Mouse (Mus musculus): Measurements from ENCODE around the gene Sppl2b.
A peak's percentile ranks its signal among the peaks of the same experiment; 100 is the strongest.

Sppl2b gene

GRCm38 (mm10) chr10:80900318-80901247 is 45.5 kb downstream of the Sppl2b start, which contains the start of gene Timm13:
TSS of gene Timm13 (minus strand) at chr10:80900969.
- peak; percentile 99 for DNase-seq

- no peak for DNase-seq
Measured at GRCm38 (mm10) chr10:80901409-80902272, 46.6 kb downstream of the Sppl2b start.

GRCm38 (mm10) chr10:80902273-80902940 is 47.3 kb downstream of the Sppl2b start:
- DNase-seq, result no peak

- no peak for DNase-seq
Measured at GRCm38 (mm10) chr10:80903282-80903681, 48.2 kb downstream of the Sppl2b start.

GRCm38 (mm10) chr10:80904004-80904693 is 49.1 kb downstream of the Sppl2b start:
- DNase-seq, result no peak

GRCm38 (mm10) chr10:80904709-80905108 is 49.6 kb downstream of the Sppl2b start:
- DNase-seq, result no peak

GRCm38 (mm10) chr10:80909375-80910162 is 54.5 kb downstream of the Sppl2b start:
- DNase-seq, result no peak

- DNase-seq, result no peak
Measured at GRCm38 (mm10) chr10:80911354-80911753, 56.3 kb downstream of the Sppl2b start.

GRCm38 (mm10) chr10:80911891-80912290 is 56.8 kb downstream of the Sppl2b start:
- DNase-seq, result no peak

GRCm38 (mm10) chr10:80913364-80914011 is 58.4 kb downstream of the Sppl2b start:
- DNase-seq, result no peak

GRCm38 (mm10) chr10:80914253-80914656 is 59.2 kb downstream of the Sppl2b start:
- DNase-seq, result no peak

GRCm38 (mm10) chr10:80915260-80915659 is 60.2 kb downstream of the Sppl2b start:
- DNase-seq, result no peak

- no peak for DNase-seq
Measured at GRCm38 (mm10) chr10:80915736-80916135, 60.7 kb downstream of the Sppl2b start.

- no peak for DNase-seq
Measured at GRCm38 (mm10) chr10:80917336-80917778, 62.3 kb downstream of the Sppl2b start.

- DNase-seq, result peak; percentile 85
Measured at GRCm38 (mm10) chr10:80917779-80918434, 62.8 kb downstream of the Sppl2b start, which contains the start of gene Lmnb2. TSS of gene Lmnb2 (minus strand) at chr10:80918245.
